Mouse (Mus musculus): ENCODE measurements around the gene Lrpap1.

GRCm38 (mm10) chr5:35133468-35133867 is 27.9 kb upstream of the Lrpap1 start:
- TF ChIP-seq POLR2A (IDR thresholded peaks at IDR 0.05; ENCODE audit: extremely low read depth, insufficient read depth, low read length) (no peak), CTCF (IDR thresholded peaks at IDR 0.05; ENCODE audit: extremely low read depth, insufficient read depth, low read length) (no peak)
